Mouse (Mus musculus) megakaryocyte, embryonic 14.5 days (primary cell): ENCODE results near the gene Med15.

Experiments
- FLI1 ChIP-seq: IDR thresholded peaks from 2 replicates; pipeline ENCODE4 v1.6.1; 2012; ENCODE audit warnings: low read length, inconsistent platforms, mixed read lengths
- GATA1 ChIP-seq: IDR thresholded peaks from 3 replicates; pipeline ENCODE4 v1.6.1; 2012; ENCODE audit warnings: mixed read lengths, low read length, inconsistent platforms, borderline replicate concordance

DNA sequence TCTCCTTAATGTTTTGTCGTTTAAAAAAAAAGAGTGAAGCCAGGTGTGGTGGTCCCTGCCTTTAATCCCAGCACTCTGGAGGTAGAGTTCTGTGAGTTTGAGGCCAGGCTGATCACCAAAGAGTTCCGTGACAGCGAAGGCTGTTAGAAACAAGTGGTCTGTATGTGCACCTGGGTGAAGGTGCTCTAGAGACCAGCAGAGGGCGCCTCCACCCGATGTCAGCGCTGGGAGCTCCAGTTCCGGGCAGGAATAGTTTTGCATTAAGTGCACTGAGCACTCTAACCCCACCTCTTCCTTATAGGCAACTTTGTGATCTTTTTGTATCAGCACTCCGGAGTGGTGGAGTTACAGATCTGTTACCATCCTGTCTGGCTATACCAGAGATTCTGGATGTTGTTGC is 28.0 kb upstream of the Med15 start:
- TF ChIP-seq FLI1 (no peak), GATA1 (no peak)
